Mouse (Mus musculus) heart, embryonic 13.5 days (tissue): ENCODE data around the gene Wnt4. TPM values are rescaled to one million over a fixed set of nuclear protein-coding genes. Genes with fewer than 3 reads are reported as not detected.

ENCODE experiments used
- ATAC-seq: fragments of 200-750 bp; cut with Nextera tagmentation; 2 replicates; pipeline ENCODE4 v1.8.0; 2017; ENCODE audit warnings: moderate TSS enrichment; ENCODE audit not compliant: insufficient number of reproducible peaks, low FRiP score, low TSS enrichment; ENCODE audit errors: extremely low read depth
- H3K27ac ChIP-seq: fragments of 300-500 bp; sonication (generic); replicated peaks from 2 replicates; pipeline ENCODE4 v1.5.1; 2015; ENCODE audit warnings: moderate library complexity, mild to moderate bottlenecking, inconsistent platforms
- H3K27me3 ChIP-seq: fragments of 300-500 bp; sonication (generic); replicated peaks from 2 replicates; pipeline ENCODE4 v1.6.1; 2015; ENCODE audit warnings: mild to moderate bottlenecking, inconsistent platforms
- H3K36me3 ChIP-seq: fragments of 300-500 bp; sonication (generic); 2 replicates; pipeline ENCODE4 v1.6.1; 2015; ENCODE audit warnings: mild to moderate bottlenecking, inconsistent platforms
- H3K4me1 ChIP-seq: fragments of 300-500 bp; sonication (generic); 2 replicates; pipeline ENCODE4 v1.6.1; 2015; ENCODE audit warnings: inconsistent platforms
- H3K4me2 ChIP-seq: fragments of 300-500 bp; sonication (generic); 2 replicates; pipeline ENCODE4 v1.6.1; 2015; ENCODE audit warnings: inconsistent platforms, mild to moderate bottlenecking, moderate library complexity
- H3K4me3 ChIP-seq: fragments of 300-500 bp; sonication (generic); 2 replicates; pipeline ENCODE4 v1.5.1; 2015; ENCODE audit warnings: moderate library complexity, mild to moderate bottlenecking, inconsistent platforms
- H3K9ac ChIP-seq: fragments of 300-500 bp; sonication (generic); 2 replicates; pipeline ENCODE4 v1.6.1; 2015; ENCODE audit warnings: inconsistent platforms, mild to moderate bottlenecking, moderate library complexity
- H3K9me3 ChIP-seq: fragments of 300-500 bp; sonication (generic); 2 replicates; pipeline ENCODE4 v1.6.1; 2016; ENCODE audit warnings: inconsistent platforms
- WGBS: fragments of 180-500 bp; shearing (Covaris S2); methylation state at CpG from one replicate; pipeline ENCODE4 v1.1.7; 2015; ENCODE audit warnings: mixed read lengths; 5-methylcytosine and 5-hydroxymethylcytosine counted together
- polyA plus RNA-seq: library from polyadenylated mRNA; unstranded; fragments of >200 nt; fragmentation: Nextera tagmentation; extraction: Ambion mirVana; gene quantifications from 2 replicates; pipeline ENCODE4 v1.2.1, GENCODE M21; 2015

The Wnt4 gene
- polyA plus RNA-seq, 1 experiment from 2014 or later: 0.95 TPM

- Histone ChIP-seq H3K9ac (no peak overlapping the region), H3K4me2 (no peak overlapping the region), H3K4me3 (no peak overlapping the region), H3K27ac (0 out of 2 replicates have a peak overlapping the region, but pooled peaks have one; percentile 28), H3K4me1 (peaks cover 16% of the 10 kb centered on the region), H3K36me3 (no peaks in the 10 kb centered on the region), H3K9me3 (0 out of 2 replicates have a peak, but pooled peaks cover 6% of the 10 kb centered on the region), H3K27me3 (no peaks in the 10 kb centered on the region)
- no peak for ATAC-seq
- WGBS: 60% methylated on average over 17 of the region's 17 CpGs
These were observed 22.9 kb upstream of the Wnt4 start for GRCm38 (mm10) chr4:137254206-137254976.

GRCm38 (mm10) chr4:137255568-137255967 is 21.7 kb upstream of the Wnt4 start:
- ATAC-seq: no peak
- H3K27ac ChIP-seq: no peak overlapping the region
- H3K36me3 ChIP-seq: no peaks in the 10 kb centered on the region
- H3K9me3 ChIP-seq: 0 out of 2 replicates have a peak, but pooled peaks cover 6% of the 10 kb centered on the region
- H3K9ac ChIP-seq: no peak overlapping the region
- peaks cover 13% of the 10 kb centered on the region for H3K4me1 ChIP-seq
- H3K4me2 ChIP-seq: no peak overlapping the region
- H3K27me3 ChIP-seq: no peaks in the 10 kb centered on the region
- WGBS: 70% methylated on average over 8 of the region's 8 CpGs
- no peak overlapping the region for H3K4me3 ChIP-seq

GRCm38 (mm10) chr4:137261826-137262225 is 15.5 kb upstream of the Wnt4 start:
- ATAC-seq: no peak
- no peak overlapping the region for H3K4me2 ChIP-seq
- no peak overlapping the region for H3K9ac ChIP-seq
- H3K4me3 ChIP-seq: no peak overlapping the region
- H3K27me3 ChIP-seq: no peaks in the 10 kb centered on the region; the same call in 1 of the 2 replicates
- H3K4me1 ChIP-seq: peaks cover 7% of the 10 kb centered on the region
- no peaks in the 10 kb centered on the region for H3K9me3 ChIP-seq
- no peak overlapping the region for H3K27ac ChIP-seq
- 86% methylated on average over 6 of the region's 6 CpGs for WGBS
- H3K36me3 ChIP-seq: no peaks in the 10 kb centered on the region

- Histone ChIP-seq H3K27ac (no peak overlapping the region), H3K9me3 (no peaks in the 10 kb centered on the region), H3K36me3 (no peaks in the 10 kb centered on the region), H3K4me2 (no peak overlapping the region), H3K9ac (no peak overlapping the region), H3K27me3 (peaks cover 18% of the 10 kb centered on the region; the same call in 1 of the 2 replicates), H3K4me1 (peaks cover 7% of the 10 kb centered on the region), H3K4me3 (no peak overlapping the region)
- WGBS: 73% methylated on average over 13 of the region's 13 CpGs
- no peak for ATAC-seq
These were observed 13.2 kb upstream of the Wnt4 start for GRCm38 (mm10) chr4:137264066-137264465.

GRCm38 (mm10) chr4:137265116-137265515 is 12.2 kb upstream of the Wnt4 start:
- Histone ChIP-seq H3K4me1 (peaks cover 10% of the 10 kb centered on the region), H3K36me3 (no peaks in the 10 kb centered on the region), H3K27me3 (peaks cover 23% of the 10 kb centered on the region; the same call in 1 of the 2 replicates), H3K27ac (no peak overlapping the region), H3K9ac (0 out of 2 replicates have a peak overlapping the region, but pooled peaks have one; percentile 24), H3K9me3 (no peaks in the 10 kb centered on the region), H3K4me3 (no peak overlapping the region), H3K4me2 (no peak overlapping the region)
- 65% methylated on average over 5 of the region's 5 CpGs for WGBS
- no peak for ATAC-seq

GRCm38 (mm10) chr4:137268541-137268940 is 8.7 kb upstream of the Wnt4 start:
- H3K9ac ChIP-seq: no peak overlapping the region
- H3K4me2 ChIP-seq: no peak overlapping the region
- no peaks in the 10 kb centered on the region for H3K36me3 ChIP-seq
- H3K4me1 ChIP-seq: peaks cover 10% of the 10 kb centered on the region
- no peaks in the 10 kb centered on the region for H3K9me3 ChIP-seq
- no peak overlapping the region for H3K4me3 ChIP-seq
- WGBS: 79% methylated on average over 8 of the region's 8 CpGs
- no peak overlapping the region for H3K27ac ChIP-seq
- no peak for ATAC-seq
- peaks cover 40% of the 10 kb centered on the region for H3K27me3 ChIP-seq

GRCm38 (mm10) chr4:137271856-137272255 is 5.4 kb upstream of the Wnt4 start:
- H3K27me3 ChIP-seq: peaks cover 72% of the 10 kb centered on the region
- WGBS: 70% methylated on average over 8 of the region's 8 CpGs
- H3K4me1 ChIP-seq: peaks cover 18% of the 10 kb centered on the region
- H3K4me3 ChIP-seq: no peak overlapping the region
- no peak overlapping the region for H3K9ac ChIP-seq
- no peaks in the 10 kb centered on the region for H3K9me3 ChIP-seq
- H3K4me2 ChIP-seq: no peak overlapping the region
- H3K36me3 ChIP-seq: no peaks in the 10 kb centered on the region
- ATAC-seq: no peak
- H3K27ac ChIP-seq: no peak overlapping the region

GRCm38 (mm10) chr4:137274304-137274703 is 3.0 kb upstream of the Wnt4 start:
- 6% methylated on average over 6 of the region's 6 CpGs for WGBS
- Histone ChIP-seq H3K4me2 (no peak overlapping the region), H3K27me3 (peaks cover 78% of the 10 kb centered on the region), H3K36me3 (no peaks in the 10 kb centered on the region), H3K9me3 (no peaks in the 10 kb centered on the region), H3K4me1 (peaks cover 34% of the 10 kb centered on the region), H3K27ac (no peak overlapping the region), H3K9ac (no peak overlapping the region), H3K4me3 (no peak overlapping the region)
- ATAC-seq: no peak

- WGBS: 1% methylated on average over 38 of the region's 46 CpGs
- H3K4me3 ChIP-seq: peak overlapping the region; percentile 60
- H3K4me1 ChIP-seq: peaks cover 32% of the 10 kb centered on the region
- peak overlapping the region; percentile 78 for H3K9ac ChIP-seq
- peaks cover 84% of the 10 kb centered on the region for H3K27me3 ChIP-seq
- H3K9me3 ChIP-seq: no peaks in the 10 kb centered on the region
- no peaks in the 10 kb centered on the region for H3K36me3 ChIP-seq
- peak overlapping the region; percentile 73 for H3K4me2 ChIP-seq
- no peak overlapping the region; the same call in 1 of the 2 replicates for H3K27ac ChIP-seq
- ATAC-seq: no peak
These were observed 685 bp upstream of the Wnt4 start for GRCm38 (mm10) chr4:137276443-137277165.

- Histone ChIP-seq H3K9me3 (no peaks in the 10 kb centered on the region), H3K4me1 (peaks cover 37% of the 10 kb centered on the region), H3K36me3 (no peaks in the 10 kb centered on the region), H3K4me2 (peak overlapping the region; percentile 73), H3K27ac (no peak overlapping the region), H3K4me3 (peak overlapping the region; percentile 60), H3K9ac (peak overlapping the region; percentile 78), H3K27me3 (peaks cover 90% of the 10 kb centered on the region)
- no peak for ATAC-seq
- WGBS: 0% methylated on average over 54 of the region's 71 CpGs
These were observed 383 bp downstream of the Wnt4 start for GRCm38 (mm10) chr4:137277600-137278143.
